Mouse (Mus musculus): ENCODE data around the gene Zfp536.

- no peak for TF ChIP-seq CTCF (IDR thresholded peaks at IDR 0.05; ENCODE audit: low read depth, low read length)
- no peak for TF ChIP-seq POLR2A (IDR thresholded peaks at IDR 0.05; ENCODE audit: borderline replicate concordance, low read depth, low read length)
These were observed 138.6 kb downstream of the Zfp536 start for GRCm38 (mm10) chr7:37634812-37635211.

Measured in bone marrow macrophage, adult 2 months (primary cell).